Mouse (Mus musculus) limb, embryonic 11.5 days (tissue): ENCODE data around the gene Nptx1. TPM values are rescaled to one million over a fixed set of nuclear protein-coding genes. Genes with fewer than 3 reads are reported as not detected.

Experiments used
- ATAC-seq: fragments of 200-750 bp; cut with Nextera tagmentation; 2 replicates; pipeline ENCODE4 v1.8.0; 2017; ENCODE audit warnings: low read depth; ENCODE audit not compliant: insufficient number of reproducible peaks, low FRiP score, low TSS enrichment
- DNase-seq: peaks from one replicate; pipeline ENCODE4 v3.0.0-alpha.2; 2015; ENCODE audit warnings: low spot score
- H3K27ac ChIP-seq: fragments of 300-500 bp; sonication (generic); replicated peaks from 2 replicates; pipeline ENCODE4 v1.5.1; 2014; ENCODE audit warnings: low read depth, mild to moderate bottlenecking, low read length
- H3K27me3 ChIP-seq: fragments of 300-500 bp; sonication (generic); 2 replicates; pipeline ENCODE4 v1.6.1; 2014; ENCODE audit warnings: mild to moderate bottlenecking, low read length, mixed read lengths; ENCODE audit not compliant: control insufficient read depth, insufficient read depth
- H3K36me3 ChIP-seq: fragments of 300-500 bp; sonication (generic); 2 replicates; pipeline ENCODE4 v1.6.1; 2014; ENCODE audit warnings: mild to moderate bottlenecking, low read length, moderate library complexity, mixed read lengths; ENCODE audit not compliant: control insufficient read depth, insufficient read depth
- H3K4me1 ChIP-seq: fragments of 300-500 bp; sonication (generic); 2 replicates; pipeline ENCODE4 v1.6.1; 2014; ENCODE audit warnings: low read length, mixed read lengths; ENCODE audit not compliant: control insufficient read depth, insufficient read depth
- H3K4me2 ChIP-seq: fragments of 300-500 bp; sonication (generic); 2 replicates; pipeline ENCODE4 v1.6.1; 2014; ENCODE audit warnings: low read depth, mild to moderate bottlenecking, moderate library complexity; ENCODE audit not compliant: severe bottlenecking
- H3K4me3 ChIP-seq: fragments of 300-500 bp; sonication (generic); 2 replicates; pipeline ENCODE4 v1.5.1; 2014; ENCODE audit warnings: low read depth, low read length
- H3K9ac ChIP-seq: fragments of 300-500 bp; sonication (generic); 2 replicates; pipeline ENCODE4 v1.6.1; 2014; ENCODE audit warnings: mild to moderate bottlenecking, low read length
- H3K9me3 ChIP-seq: fragments of 300-500 bp; sonication (generic); 2 replicates; pipeline ENCODE4 v1.6.1; 2016; ENCODE audit warnings: low read length; ENCODE audit not compliant: control insufficient read depth
- WGBS: fragments of 180-500 bp; shearing (Covaris S2); extraction: QIAGEN DNeasy Blood & Tissue Kit; methylation state at CpG from one replicate; pipeline ENCODE4 v1.1.7; 2014; 5-methylcytosine and 5-hydroxymethylcytosine counted together
- polyA plus RNA-seq: library from polyadenylated mRNA; unstranded; fragments of >200 nt; fragmentation: Nextera tagmentation; extraction: Ambion mirVana; gene quantifications from 2 replicates; pipeline ENCODE4 v1.2.1, GENCODE M21; 2014

Gene Nptx1
- polyA plus RNA-seq, 1 experiment from 2014 or later = 0.29 TPM

DNA sequence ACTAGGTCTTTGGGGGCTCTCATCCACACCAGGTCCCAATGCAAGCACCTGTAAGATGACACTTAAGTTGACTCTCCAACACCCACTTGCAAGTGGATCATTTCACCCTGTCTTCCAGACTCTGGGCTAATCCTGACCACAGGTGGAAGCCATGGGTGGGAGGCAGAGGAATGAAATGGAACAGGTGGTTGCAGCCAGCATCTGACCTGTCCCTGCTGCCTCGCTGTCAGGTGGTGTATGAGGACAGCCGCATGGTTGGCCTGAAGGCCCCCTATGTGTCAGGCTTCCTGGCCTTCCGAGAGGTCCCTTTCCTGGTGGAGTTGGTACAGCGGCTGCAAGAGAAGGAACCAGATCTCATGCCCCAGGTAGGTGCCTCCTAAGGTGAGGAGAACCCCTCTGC, 48.3 kb downstream of the Nptx1 start:
- Histone ChIP-seq H3K36me3 (peaks cover 7% of the 10 kb centered on the region; the same call in 1 of the 2 replicates), H3K4me2 (no peak overlapping the region), H3K4me1 (no peaks in the 10 kb centered on the region), H3K9ac (no peak overlapping the region), H3K9me3 (no peaks in the 10 kb centered on the region), H3K4me3 (no peak overlapping the region), H3K27me3 (no peaks in the 10 kb centered on the region), H3K27ac (no peak overlapping the region)
- 90% methylated on average over 4 of the region's 4 CpGs for WGBS
- DNase-seq (no peak), ATAC-seq (no peak)

DNA sequence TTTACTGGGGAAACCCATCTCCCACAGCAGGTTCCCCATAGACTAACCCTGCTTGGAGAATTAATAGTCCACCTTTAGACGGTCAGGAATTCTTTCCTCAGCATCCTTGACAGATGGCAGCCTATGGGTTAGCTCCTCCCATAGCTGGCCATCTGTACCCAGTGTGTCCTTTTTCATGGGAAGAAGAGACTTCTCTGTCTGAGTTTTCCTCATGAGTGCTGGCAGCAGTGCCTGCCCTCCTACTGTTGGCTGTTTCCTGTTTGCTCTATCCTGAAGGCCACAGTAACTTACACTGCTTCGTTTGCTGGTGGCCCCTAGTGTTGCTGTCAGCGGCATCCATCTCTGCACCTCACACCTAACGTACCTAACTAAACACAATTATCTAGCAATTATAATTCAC, 50.1 kb downstream of the Nptx1 start:
- ATAC-seq (no peak), DNase-seq (no peak)
- H3K9me3 ChIP-seq = no peaks in the 10 kb centered on the region
- H3K27ac ChIP-seq = no peak overlapping the region
- H3K27me3 ChIP-seq = no peaks in the 10 kb centered on the region
- no peak overlapping the region for H3K4me2 ChIP-seq
- H3K36me3 ChIP-seq = peaks cover 5% of the 10 kb centered on the region; the same call in 1 of the 2 replicates
- 0 out of 2 replicates have a peak, but pooled peaks cover 3% of the 10 kb centered on the region for H3K4me1 ChIP-seq
- 85% methylated on average over 4 of the region's 4 CpGs for WGBS
- no peak overlapping the region for H3K9ac ChIP-seq
- H3K4me3 ChIP-seq = no peak overlapping the region

DNA sequence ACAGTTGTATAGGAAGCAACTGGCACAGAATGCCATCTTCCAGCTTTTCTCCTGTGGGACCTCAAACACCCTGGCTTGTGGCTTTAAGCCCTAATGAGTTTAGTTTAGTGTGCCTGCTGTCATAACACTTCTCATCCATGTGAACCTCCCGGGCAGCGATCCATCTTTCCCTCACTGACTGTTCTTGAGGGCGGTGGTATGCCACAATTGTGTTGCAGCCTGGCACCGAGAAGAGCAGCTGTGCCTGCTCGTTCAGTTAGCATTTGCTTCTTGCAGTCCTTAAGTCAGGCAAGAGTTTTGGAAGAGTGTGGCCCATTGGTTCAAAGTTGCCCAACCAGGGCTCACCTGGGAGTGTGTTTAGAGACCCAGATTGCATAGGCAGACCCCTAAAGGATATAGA, 51.4 kb downstream of the Nptx1 start:
- no peaks in the 10 kb centered on the region for H3K27me3 ChIP-seq
- no peak overlapping the region for H3K4me2 ChIP-seq
- DNase-seq (no peak), ATAC-seq (no peak)
- no peaks in the 10 kb centered on the region for H3K9me3 ChIP-seq
- no peak overlapping the region for H3K9ac ChIP-seq
- H3K4me1 ChIP-seq = peaks cover 6% of the 10 kb centered on the region; the same call in 1 of the 2 replicates
- 91% methylated on average over 5 of the region's 5 CpGs for WGBS
- no peak overlapping the region for H3K27ac ChIP-seq
- H3K36me3 ChIP-seq = peaks cover 5% of the 10 kb centered on the region; the same call in 1 of the 2 replicates
- no peak overlapping the region for H3K4me3 ChIP-seq

DNA sequence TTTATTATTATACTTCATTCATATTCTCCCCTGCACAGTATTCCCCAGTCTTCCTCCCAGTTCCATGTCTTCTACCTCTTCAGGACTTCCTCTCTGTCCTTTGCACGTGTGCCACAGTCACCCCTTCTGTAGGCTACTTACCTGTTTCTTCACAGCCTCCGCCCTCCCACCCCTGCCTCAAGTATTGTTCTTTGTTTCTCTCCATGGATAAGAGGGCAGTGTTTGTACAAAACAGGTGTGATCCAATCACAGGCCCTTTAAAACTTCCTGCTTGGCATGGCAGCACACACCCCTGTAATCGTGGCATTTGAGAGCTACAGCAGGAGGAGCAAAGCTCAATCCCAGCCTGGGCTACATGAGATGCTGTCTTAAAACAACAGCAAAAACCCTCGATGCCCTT, 54.0 kb downstream of the Nptx1 start:
- no peak overlapping the region for H3K4me2 ChIP-seq
- WGBS = 88% methylated on average over 4 of the region's 4 CpGs
- DNase-seq (no peak), ATAC-seq (no peak)
- H3K27me3 ChIP-seq = no peaks in the 10 kb centered on the region
- H3K27ac ChIP-seq = no peak overlapping the region
- H3K4me3 ChIP-seq = no peak overlapping the region
- no peaks in the 10 kb centered on the region; the same call in 1 of the 2 replicates for H3K36me3 ChIP-seq
- H3K9ac ChIP-seq = no peak overlapping the region
- no peaks in the 10 kb centered on the region for H3K9me3 ChIP-seq
- H3K4me1 ChIP-seq = peaks cover 9% of the 10 kb centered on the region; the same call in 1 of the 2 replicates

DNA sequence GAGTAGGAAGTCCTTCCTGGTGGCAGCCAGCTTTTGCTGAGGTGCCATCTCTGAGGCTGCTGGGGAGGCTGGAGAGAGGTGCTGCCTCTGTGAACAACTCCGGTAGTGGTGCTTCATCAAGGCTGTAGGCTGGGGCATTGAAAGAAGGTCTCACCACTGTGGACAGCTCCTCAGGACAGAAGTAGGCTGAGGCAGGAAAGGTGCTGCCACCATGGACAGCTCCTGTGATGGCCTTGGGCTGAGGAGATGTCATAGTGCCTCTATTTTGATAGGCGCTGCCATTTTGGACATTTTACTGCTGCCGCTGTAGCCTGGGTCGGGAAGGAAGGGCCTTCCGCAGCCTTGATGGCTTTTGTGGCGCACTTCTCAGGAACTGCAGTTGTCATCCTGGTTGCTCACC, 54.7 kb downstream of the Nptx1 start:
- no peak overlapping the region; the same call in 1 of the 2 replicates for H3K4me3 ChIP-seq
- peaks cover 9% of the 10 kb centered on the region; the same call in 1 of the 2 replicates for H3K4me1 ChIP-seq
- H3K9me3 ChIP-seq = no peaks in the 10 kb centered on the region
- H3K9ac ChIP-seq = no peak overlapping the region
- H3K4me2 ChIP-seq = 0 out of 2 replicates have a peak overlapping the region, but pooled peaks have one; percentile 84
- DNase-seq (no peak), ATAC-seq (no peak)
- no peak overlapping the region for H3K27ac ChIP-seq
- 94% methylated on average over 6 of the region's 6 CpGs for WGBS
- H3K36me3 ChIP-seq = no peaks in the 10 kb centered on the region; the same call in 1 of the 2 replicates
- H3K27me3 ChIP-seq = no peaks in the 10 kb centered on the region

DNA sequence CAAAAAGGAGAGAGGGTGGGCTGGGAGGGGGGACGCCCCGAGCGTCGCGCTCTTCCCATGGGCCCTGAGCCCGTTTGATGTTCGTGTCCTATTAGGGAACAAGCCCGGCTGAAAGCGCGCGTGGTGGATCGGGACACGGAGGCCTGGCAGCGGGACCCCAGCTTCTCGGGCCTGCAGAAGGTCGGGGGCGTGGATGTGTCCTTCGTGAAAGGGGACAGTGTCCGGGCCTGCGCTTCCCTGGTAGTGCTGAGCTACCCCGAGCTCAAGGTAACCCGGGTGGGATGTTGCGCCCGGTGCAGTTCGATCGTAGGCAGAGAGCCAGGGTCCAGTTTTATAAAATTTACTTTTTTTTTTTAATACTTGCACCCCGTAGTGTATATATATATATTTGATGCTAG, 55.9 kb downstream of the Nptx1 start:
- ATAC-seq (0 out of 2 replicates have a peak, but pooled peaks have one; percentile 18), DNase-seq (no peak)
- H3K36me3 ChIP-seq = no peaks in the 10 kb centered on the region; the same call in 1 of the 2 replicates
- no peaks in the 10 kb centered on the region for H3K9me3 ChIP-seq
- peak overlapping the region; percentile 91 for H3K9ac ChIP-seq
- H3K27ac ChIP-seq = peak overlapping the region; percentile 57; the same call in 1 of the 2 replicates
- 6% methylated on average over 27 of the region's 27 CpGs for WGBS
- peak overlapping the region; percentile 75 for H3K4me3 ChIP-seq
- H3K27me3 ChIP-seq = no peaks in the 10 kb centered on the region
- H3K4me1 ChIP-seq = peaks cover 9% of the 10 kb centered on the region; the same call in 1 of the 2 replicates
- peak overlapping the region; percentile 84 for H3K4me2 ChIP-seq

DNA sequence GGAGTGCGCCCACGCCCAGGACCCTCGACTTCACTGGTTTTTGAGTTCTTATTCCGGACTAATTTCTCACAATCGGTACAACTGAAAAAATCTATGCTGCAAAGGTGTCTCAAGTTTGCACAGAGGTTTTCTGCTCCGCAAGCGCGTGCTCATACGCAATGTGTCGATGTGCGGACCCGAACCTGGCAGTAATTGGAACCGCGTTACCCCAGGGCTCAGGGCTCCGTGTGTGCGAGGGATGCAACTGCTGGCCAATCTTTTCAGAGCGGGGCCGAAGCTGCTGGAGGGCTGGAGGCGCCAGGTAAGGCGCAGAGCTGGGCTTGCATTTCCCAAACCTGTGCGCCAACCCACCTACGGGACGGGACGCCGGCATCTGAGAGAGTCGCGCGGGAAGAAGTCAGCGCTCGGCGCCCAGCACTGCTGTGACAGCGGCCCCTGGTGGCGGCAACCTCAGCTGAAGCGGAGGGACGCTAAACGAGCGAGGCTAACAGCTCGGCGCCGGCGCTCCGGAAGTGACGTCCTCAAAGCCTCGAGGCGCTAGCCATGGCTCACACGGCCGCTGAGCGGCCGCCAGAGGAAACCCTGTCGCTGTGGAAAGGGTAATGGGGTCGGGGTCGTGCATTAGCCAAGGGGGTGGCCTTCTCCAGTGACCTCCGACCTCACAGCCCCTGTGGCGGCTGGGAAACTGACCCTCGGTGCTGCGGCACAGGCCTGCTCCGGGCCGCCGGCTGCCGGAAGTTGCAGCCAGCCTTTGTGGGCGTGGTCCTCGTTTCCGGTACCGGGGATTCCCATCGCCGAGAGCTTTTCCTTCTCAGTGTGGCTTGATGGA, 56.5 kb downstream of the Nptx1 start, which contains the start of gene Endov:
Gene Endov, plus strand, starts transcription at position 487 of the 829 bp plus-strand sequence.
- Histone ChIP-seq H3K36me3 (no peaks in the 10 kb centered on the region; the same call in 1 of the 2 replicates), H3K27ac (peak within 1 kb of the TSS; percentile 57), H3K4me2 (peak within 1 kb of the TSS; percentile 84), H3K27me3 (no peaks in the 10 kb centered on the region), H3K4me1 (peaks cover 9% of the 10 kb centered on the region; the same call in 1 of the 2 replicates), H3K9ac (peak within 1 kb of the TSS; percentile 91), H3K4me3 (peak within 1 kb of the TSS; percentile 75), H3K9me3 (no peaks in the 10 kb centered on the region)
- DNase-seq (peak; percentile 100), ATAC-seq (peak; percentile 92)
- WGBS = 1% methylated on average over 66 of the region's 66 CpGs
